Mouse (Mus musculus) liver, adult 2 months (tissue): ENCODE results near the gene Aqp2.

Source experiments
- CTCF ChIP-seq: fragments of 200-500 bp; IDR thresholded peaks from 2 replicates; pipeline ENCODE4 v1.5.1; 2011; ENCODE audit warnings: low read depth, low read length, control low read depth
- POLR2A ChIP-seq: fragments of 200-500 bp; IDR thresholded peaks from 2 replicates; pipeline ENCODE4 v1.6.1; 2011; ENCODE audit warnings: low read length, control low read depth; ENCODE audit not compliant: insufficient read depth; ENCODE audit errors: extremely low read depth

- TF ChIP-seq CTCF (no peak), POLR2A (no peak)
These were observed 9.7 kb upstream of the Aqp2 start for GRCm38 (mm10) chr15:99569123-99569522.
